Mouse (Mus musculus): ENCODE measurements around the gene Nlrp9b.
"Not testable (repeated sequence)": the region's sequence is repeated elsewhere in the genome, so short reads cannot be mapped to it uniquely, and the experiment has no call there.

Nlrp9b gene

GRCm38 (mm10) chr7:19991165-19991564 lies at the start of gene Nlrp9b:
Nlrp9b (plus strand) TSS chr7:19991465.
- not testable (repeated sequence) for DNase-seq

- DNase-seq, result no peak
Measured at GRCm38 (mm10) chr7:19944709-19945108, 46.6 kb upstream of the Nlrp9b start.

- DNase-seq, result no peak
Measured at GRCm38 (mm10) chr7:19945201-19945600, 46.1 kb upstream of the Nlrp9b start.

- no peak for DNase-seq
Measured at GRCm38 (mm10) chr7:19945821-19946515, 45.3 kb upstream of the Nlrp9b start.

GRCm38 (mm10) chr7:19948956-19949355 lies 42.3 kb upstream of the Nlrp9b start:
- DNase-seq, result no peak

GRCm38 (mm10) chr7:19949996-19950395 lies 41.3 kb upstream of the Nlrp9b start:
- no peak for DNase-seq

GRCm38 (mm10) chr7:19950589-19950988 lies 40.7 kb upstream of the Nlrp9b start, which contains the start of gene Igsf23:
Igsf23 (minus strand) TSS chr7:19950756.
- DNase-seq, result no peak

GRCm38 (mm10) chr7:19952320-19952986 lies 38.8 kb upstream of the Nlrp9b start:
- DNase-seq, result no peak

- no peak for DNase-seq
Measured at GRCm38 (mm10) chr7:19953054-19953453, 38.2 kb upstream of the Nlrp9b start.

GRCm38 (mm10) chr7:19955861-19956260 lies 35.4 kb upstream of the Nlrp9b start:
- DNase-seq, result no peak

- peak; percentile 86 for DNase-seq
Measured at GRCm38 (mm10) chr7:19956341-19956781, 34.9 kb upstream of the Nlrp9b start.

GRCm38 (mm10) chr7:19962423-19962822 lies 28.8 kb upstream of the Nlrp9b start:
- no peak for DNase-seq

GRCm38 (mm10) chr7:19964985-19965579 lies 26.2 kb upstream of the Nlrp9b start, which contains the start of gene Ceacam20:
Ceacam20 (plus strand) TSS chr7:19965412.
- DNase-seq, result no peak

GRCm38 (mm10) chr7:19969106-19969505 lies 22.2 kb upstream of the Nlrp9b start:
- no peak for DNase-seq

- no peak for DNase-seq
Measured at GRCm38 (mm10) chr7:19969541-19970090, 21.6 kb upstream of the Nlrp9b start.

- DNase-seq, result no peak
Measured at GRCm38 (mm10) chr7:19970196-19970595, 21.1 kb upstream of the Nlrp9b start.

- DNase-seq, result no peak
Measured at GRCm38 (mm10) chr7:19971516-19971915, 19.7 kb upstream of the Nlrp9b start.

- DNase-seq, result not testable (repeated sequence)
Measured at GRCm38 (mm10) chr7:19996721-19997120, 5.5 kb downstream of the Nlrp9b start.

- no peak for DNase-seq
Measured at GRCm38 (mm10) chr7:20009987-20010386, 18.7 kb downstream of the Nlrp9b start.

- not testable (repeated sequence) for DNase-seq
Measured at GRCm38 (mm10) chr7:20064100-20064499, 72.8 kb downstream of the Nlrp9b start.

- not testable (repeated sequence) for DNase-seq
Measured at GRCm38 (mm10) chr7:20078118-20078517, 86.9 kb downstream of the Nlrp9b start.

GRCm38 (mm10) chr7:20099380-20099779 lies 108.1 kb downstream of the Nlrp9b start, which contains the start of gene Vmn1r91:
Vmn1r91 (plus strand) TSS chr7:20099680.
- not testable (repeated sequence) for DNase-seq

- not testable (repeated sequence) for DNase-seq
Measured at GRCm38 (mm10) chr7:20122479-20122878, 131.2 kb downstream of the Nlrp9b start, which contains the start of gene Gm16442. Gm16442 (minus strand) TSS chr7:20122579.

Measured in right cerebral cortex, postnatal 4 days (tissue).